Mouse (Mus musculus): ENCODE data around the gene Psma4.

Gene Psma4

GRCm38 (mm10) chr9:54990362-54990761, 39.8 kb downstream of the Psma4 start:
- no peak for DNase-seq (ENCODE audit: low spot score in 2 of 2)

- DNase-seq (ENCODE audit: low spot score in 2 of 2), result no peak
These were observed 43.8 kb downstream of the Psma4 start for GRCm38 (mm10) chr9:54994381-54994780.

GRCm38 (mm10) chr9:54995645-54996044, 45.1 kb downstream of the Psma4 start:
- no peak for DNase-seq (ENCODE audit: low spot score in 2 of 2)

- DNase-seq (ENCODE audit: low spot score in 2 of 2), result no peak
These were observed 53.0 kb downstream of the Psma4 start for GRCm38 (mm10) chr9:55003609-55004008.

Data from frontal cortex, postnatal 25 days (tissue).